Mouse (Mus musculus): ENCODE measurements around the gene Bhlha15. TPM values are rescaled to one million over a fixed set of nuclear protein-coding genes. Genes with fewer than 3 reads are reported as not detected.

The Bhlha15 gene
- polyA plus RNA-seq, 1 experiment from 2014 or later = 0.10 TPM

Other genes with a start within 250 kb of the Bhlha15 start
- gene Ccz1, start 175.4 kb upstream of the Bhlha15 start, polyA plus RNA-seq (2015; fragmentation: Nextera tagmentation; extraction: Ambion mirVana) = 98.5 and 99.6 TPM in 2 replicates
- gene Ocm, start 163.6 kb upstream of the Bhlha15 start, polyA plus RNA-seq (2015; fragmentation: Nextera tagmentation; extraction: Ambion mirVana) = not detected in 2 replicates
- gene Lmtk2, start 89.8 kb upstream of the Bhlha15 start, polyA plus RNA-seq (2015; fragmentation: Nextera tagmentation; extraction: Ambion mirVana) = 6.3 and 6.9 TPM in 2 replicates
- 37.9 and 39.7 TPM in 2 replicates for gene Tecpr1, start 33.3 kb downstream of the Bhlha15 start, polyA plus RNA-seq (2015; fragmentation: Nextera tagmentation; extraction: Ambion mirVana)
- 117 and 128 TPM in 2 replicates for gene Bri3, start 54.2 kb downstream of the Bhlha15 start, polyA plus RNA-seq (2015; fragmentation: Nextera tagmentation; extraction: Ambion mirVana)
- gene Baiap2l1, start 167.8 kb downstream of the Bhlha15 start, polyA plus RNA-seq (2015; fragmentation: Nextera tagmentation; extraction: Ambion mirVana) = 1.3 and 1.7 TPM in 2 replicates

Data from forebrain, embryonic 13.5 days (tissue).